Comparison of ENCODE assay signal across 24 mouse cellular contexts in the genomic region with DNA sequence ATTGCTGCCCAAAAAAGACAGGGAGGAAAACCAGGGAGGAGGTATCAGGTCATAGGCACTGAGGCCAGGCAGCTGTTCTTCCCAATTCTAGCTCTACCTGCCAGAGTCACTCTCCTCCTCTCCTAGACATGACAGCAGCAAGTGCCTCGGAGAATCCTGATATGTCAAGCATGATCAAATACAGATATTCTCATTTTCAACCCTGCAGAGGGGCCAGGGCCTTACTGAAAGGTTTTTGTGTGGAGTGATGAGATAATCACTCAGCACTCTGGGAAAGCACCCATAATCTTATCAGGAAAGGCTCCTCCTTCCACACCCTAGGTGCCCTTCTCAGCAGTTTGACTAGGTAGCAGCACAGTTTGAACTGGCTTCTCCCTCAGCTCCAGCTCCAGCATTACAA.
DNase-seq lines count a peak whose midpoint lies in the region; ATAC-seq lines count a peak whose summit lies in the region.
"Had no signal": no experiment of that assay in that cellular context is flagged by ENCODE, and none has a peak within 500 bp of the region (broad histone marks: within the 10 kb centered on the region; RNA-seq: fewer than 3 reads in every experiment).

No protein-coding gene starts in this region.

- no peak overlapping the region for H3K9ac ChIP-seq in heart, embryonic 12.5 days
- H3K9ac ChIP-seq in liver, embryonic 13.5 days = peak overlapping the region; percentile 56
- H3K9ac ChIP-seq: limb, embryonic 13.5 days; lung, embryonic 15.5 days; midbrain, embryonic 12.5 days; neural tube, embryonic 13.5 days had no signal

- H3K4me2 ChIP-seq in heart, embryonic 12.5 days = no peak overlapping the region
- peak overlapping the region; percentile 53 for H3K4me2 ChIP-seq in liver, embryonic 13.5 days
- H3K4me2 ChIP-seq: limb, embryonic 13.5 days; lung, embryonic 15.5 days; midbrain, embryonic 12.5 days; neural tube, embryonic 13.5 days had no signal

- H3K27me3 ChIP-seq in heart, embryonic 12.5 days (replicated peaks) = 0 out of 2 replicates have a peak, but pooled peaks cover 5% of the 10 kb centered on the region
- no peaks in the 10 kb centered on the region for H3K27me3 ChIP-seq in heart, embryonic 10.5 days (ENCODE audit: insufficient read depth, poor library complexity, severe bottlenecking)
- H3K27me3 ChIP-seq in liver, embryonic 13.5 days = no peaks in the 10 kb centered on the region
- H3K27me3 ChIP-seq: limb, embryonic 13.5 days; lung, embryonic 15.5 days; midbrain, embryonic 12.5 days; neural tube, embryonic 13.5 days had no signal

- no peak overlapping the region for H3K4me3 ChIP-seq in heart, embryonic 12.5 days
- no peak overlapping the region for H3K4me3 ChIP-seq in heart, embryonic 10.5 days
- 0 out of 2 replicates have a peak overlapping the region, but pooled peaks have one; percentile 8 for H3K4me3 ChIP-seq in liver, embryonic 13.5 days (replicated peaks)
- H3K4me3 ChIP-seq: hindbrain, embryonic 10.5 days; limb, embryonic 13.5 days; lung, embryonic 15.5 days; midbrain, embryonic 12.5 days; neural tube, embryonic 13.5 days had no signal

- WGBS in heart, embryonic 12.5 days = 9% methylated on average over 1 of the region's 1 CpGs
- 23% methylated on average over 1 of the region's 1 CpGs for WGBS in heart, embryonic 10.5 days
- WGBS in liver, embryonic 13.5 days (ENCODE audit: insufficient replicate concordance) = 0% methylated on average over 1 of the region's 1 CpGs

- no peak for DNase-seq in heart, embryonic 10.5 days (ENCODE audit: low spot score)
- peak; percentile 56 for DNase-seq in liver, embryonic 13.5 days
- no peak for DNase-seq in layer of hippocampus, adult 18-20 months (ENCODE audit: low spot score in 2 of 2)
- DNase-seq in frontal cortex, adult 2 months (ENCODE audit: extremely low spot score in 1 of 2, low spot score in 1 of 2) = no peak
- DNase-seq: adrenal gland, postnatal 14 days; cerebellum, adult 2 months; kidney, adult 9 months; kidney, postnatal 4 days; layer of hippocampus, postnatal 36 days; lung, postnatal 4 days; right cerebral cortex, adult 18-20 months; thymus, postnatal 4 days had no signal

- no peaks in the 10 kb centered on the region for H3K36me3 ChIP-seq in heart, embryonic 12.5 days
- H3K36me3 ChIP-seq in heart, embryonic 10.5 days = no peaks in the 10 kb centered on the region
- no peaks in the 10 kb centered on the region for H3K36me3 ChIP-seq in liver, embryonic 13.5 days
- H3K36me3 ChIP-seq: G1E; hindbrain, embryonic 10.5 days; limb, embryonic 13.5 days; lung, embryonic 15.5 days; midbrain, embryonic 12.5 days; neural tube, embryonic 13.5 days had no signal

- H3K9me3 ChIP-seq in heart, embryonic 12.5 days (replicated peaks) = no peaks in the 10 kb centered on the region
- H3K9me3 ChIP-seq in heart, embryonic 10.5 days = no peaks in the 10 kb centered on the region
- H3K9me3 ChIP-seq in liver, embryonic 13.5 days (replicated peaks) = no peaks in the 10 kb centered on the region
- H3K9me3 ChIP-seq: G1E; hindbrain, embryonic 10.5 days; limb, embryonic 13.5 days; lung, embryonic 15.5 days; midbrain, embryonic 12.5 days; neural tube, embryonic 13.5 days had no signal

- no peak overlapping the region for H3K27ac ChIP-seq in heart, embryonic 12.5 days (ENCODE audit: poor library complexity, severe bottlenecking)
- no peak overlapping the region for H3K27ac ChIP-seq in heart, embryonic 10.5 days
- H3K27ac ChIP-seq in liver, embryonic 13.5 days = peak overlapping the region; percentile 86
- H3K27ac ChIP-seq: hindbrain, embryonic 10.5 days; limb, embryonic 13.5 days; lung, embryonic 15.5 days; midbrain, embryonic 12.5 days; neural tube, embryonic 13.5 days had no signal

- ATAC-seq in heart, embryonic 12.5 days (ENCODE audit: insufficient number of reproducible peaks, low FRiP score) = peak; percentile 48; the same call in 1 of the 2 replicates
- ATAC-seq in erythroblast, adult 5-6 weeks (replicated peaks; ENCODE audit: low FRiP score, poor library complexity, severe bottlenecking) = peak; percentile 71
- ATAC-seq in liver, embryonic 13.5 days (ENCODE audit: low read depth) = peak; percentile 95
- ATAC-seq in megakaryocyte-erythroid progenitor cell, adult 5-6 weeks (replicated peaks; ENCODE audit: low FRiP score, low TSS enrichment, poor library complexity, severe bottlenecking) = peak; percentile 87
- no peak for ATAC-seq in inflammation-experienced regulatory T-cells, adult 6 months
- ATAC-seq: activated CD4-positive, CD25-positive, alpha-beta regulatory T cell, adult 4 months; forebrain, embryonic 16.5 days had no signal

- peaks cover 18% of the 10 kb centered on the region for H3K4me1 ChIP-seq in heart, embryonic 12.5 days (replicated peaks)
- peaks cover 25% of the 10 kb centered on the region for H3K4me1 ChIP-seq in heart, embryonic 10.5 days
- peaks cover 59% of the 10 kb centered on the region for H3K4me1 ChIP-seq in liver, embryonic 13.5 days (replicated peaks)
- H3K4me1 ChIP-seq: midbrain, embryonic 12.5 days had no signal
